Mouse (Mus musculus): ENCODE measurements around the gene Actr3.

The Actr3 gene

DNA sequence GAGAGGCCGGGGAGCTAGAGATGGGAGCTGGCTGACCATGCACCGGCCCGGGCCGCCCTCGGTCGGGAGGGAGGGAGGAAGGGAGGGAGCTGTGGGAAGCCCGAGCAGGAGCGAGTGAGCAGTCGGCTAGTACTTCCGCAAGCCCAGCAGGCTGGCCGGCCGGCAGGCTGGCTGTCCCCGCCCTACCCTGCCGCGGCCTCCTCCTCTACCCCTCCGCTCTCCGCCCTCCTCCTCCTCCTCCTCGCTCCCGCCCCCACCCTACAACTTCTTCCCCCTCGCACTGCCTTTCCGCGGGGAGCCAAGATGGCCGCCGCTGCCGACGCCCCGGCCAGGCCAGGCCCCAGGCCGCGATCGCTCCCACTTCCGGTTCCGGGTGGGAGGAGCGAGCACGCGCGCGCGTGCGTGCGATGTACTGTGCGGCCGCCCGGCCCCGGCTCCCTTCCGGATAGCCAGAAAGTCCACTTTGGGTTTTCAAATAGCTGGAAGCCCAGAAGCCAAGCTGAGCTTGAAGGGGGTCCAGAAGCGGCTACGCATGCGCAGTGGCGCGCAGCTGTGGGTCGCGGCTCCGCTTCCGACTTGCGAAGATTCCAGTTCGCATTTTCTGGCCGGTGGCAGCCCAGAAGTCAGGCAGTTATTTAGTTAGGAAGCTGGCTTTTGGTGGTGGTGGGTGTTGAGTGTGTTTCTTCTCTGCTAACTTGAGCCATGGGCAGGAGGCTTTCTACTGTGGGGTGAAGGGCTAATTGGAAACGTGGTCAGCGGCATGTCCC, at the start of gene Actr3:
Actr3 (minus strand) TSS at position 359 of the 767 bp plus-strand sequence.
- DNase-seq = peak; percentile 100

DNA sequence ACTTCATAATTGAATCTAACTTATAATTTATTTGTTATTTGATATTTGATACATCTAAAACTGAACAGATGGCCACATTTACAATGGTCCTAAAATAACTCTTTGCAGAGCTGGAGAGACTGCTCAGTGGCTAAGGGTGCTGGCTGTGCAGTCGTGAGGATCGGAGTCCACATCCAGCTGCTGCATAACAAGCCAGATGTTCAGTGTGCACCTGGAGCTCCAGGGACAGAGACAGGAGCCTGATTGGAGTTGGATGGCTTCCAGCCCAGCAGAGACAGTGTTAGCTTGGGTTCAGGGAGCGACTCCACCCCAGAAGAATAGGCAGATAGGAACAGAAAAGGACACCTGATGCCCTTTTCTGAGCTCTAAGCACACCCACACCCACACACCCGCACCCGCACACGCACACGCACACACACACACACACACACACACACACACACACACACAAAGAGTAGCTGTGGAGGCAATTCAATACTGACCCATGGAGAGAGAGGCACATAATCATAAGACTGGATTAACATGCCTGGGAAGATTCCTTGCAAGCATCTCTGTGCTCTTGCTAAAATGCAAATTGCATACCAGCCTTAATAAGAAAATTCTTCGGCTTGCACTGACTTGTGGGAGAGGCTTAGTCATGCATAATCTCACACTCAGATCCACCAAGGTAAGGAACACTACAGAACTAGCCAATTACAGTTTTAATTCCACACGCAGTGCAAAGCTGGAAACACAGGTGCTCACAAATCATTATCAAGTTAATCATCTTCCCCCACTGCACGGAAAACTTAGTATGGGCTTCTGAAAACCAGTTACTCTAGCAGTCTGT, 47.1 kb upstream of the Actr3 start:
- no peak for DNase-seq

DNA sequence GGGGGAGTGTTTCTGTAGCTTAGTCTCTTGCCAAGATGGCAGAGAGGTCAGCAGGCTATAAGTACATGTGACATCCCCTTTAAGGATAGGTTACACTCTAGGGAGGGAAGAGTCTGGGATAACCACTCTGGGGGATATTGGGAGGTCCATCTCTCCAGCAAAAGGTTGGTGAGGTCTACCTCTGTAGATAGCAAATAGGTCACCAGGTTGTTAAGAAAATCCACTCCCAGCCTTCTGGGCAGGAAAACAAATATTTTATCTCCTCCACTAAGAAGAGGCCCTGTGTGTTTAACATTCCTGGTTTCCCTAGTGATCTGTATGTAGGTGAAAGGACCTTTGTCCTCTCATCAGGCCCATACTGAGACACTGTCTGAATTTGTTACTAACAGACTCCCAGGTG, 46.3 kb upstream of the Actr3 start:
- DNase-seq = no peak

DNA sequence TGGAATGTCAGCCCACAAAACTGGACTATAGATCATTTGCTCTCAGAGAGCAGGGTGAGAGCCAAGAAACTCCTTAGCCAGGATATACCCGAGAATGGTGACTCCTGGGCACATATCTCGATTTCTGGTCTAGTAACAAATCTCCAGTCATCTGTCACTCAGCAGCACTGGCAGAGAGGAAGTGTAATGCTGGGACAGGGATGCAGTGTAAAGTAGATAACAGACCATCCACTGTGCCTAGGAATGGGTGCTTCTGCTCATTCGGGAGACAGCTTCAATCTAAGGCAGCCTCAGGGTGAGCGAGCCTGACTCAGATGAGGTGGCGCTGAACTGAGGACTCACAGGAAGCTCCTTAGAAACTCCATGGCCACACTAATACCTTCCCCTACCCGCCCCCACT, 43.1 kb upstream of the Actr3 start:
- DNase-seq = no peak

DNA sequence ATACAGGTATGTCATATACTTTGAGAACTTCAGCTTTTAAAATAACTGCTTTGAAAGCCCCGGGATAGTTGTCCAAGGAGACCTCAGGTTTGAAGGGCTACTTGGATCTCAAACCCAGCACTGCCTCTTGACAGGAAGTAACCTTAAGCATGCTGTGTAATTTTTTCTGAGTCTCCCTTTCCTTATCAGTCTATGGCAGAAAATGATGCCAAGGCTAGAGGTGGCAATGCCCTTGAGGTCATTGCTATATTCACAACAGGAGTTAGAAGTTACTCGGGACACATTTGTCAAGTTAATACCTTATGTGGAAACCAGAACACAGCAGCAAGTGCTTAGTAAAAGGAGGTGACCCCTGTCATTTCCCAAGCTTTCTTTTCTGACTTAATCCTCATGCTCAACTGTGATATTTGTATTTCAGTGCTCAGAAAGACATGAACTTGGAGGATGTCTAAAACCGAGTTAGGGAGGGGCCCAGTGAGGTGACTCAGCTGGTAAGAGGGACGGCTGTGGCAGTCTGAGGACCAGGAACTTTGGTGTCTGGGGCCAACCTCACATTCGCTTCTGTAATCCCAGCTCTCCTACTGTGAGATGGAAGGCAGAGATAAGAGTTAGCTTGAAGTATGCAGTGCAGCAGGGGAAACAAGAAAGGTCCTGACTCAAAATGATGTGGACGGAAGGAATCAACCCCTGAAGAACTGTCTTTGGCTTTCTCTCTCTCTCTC, 40.6 kb upstream of the Actr3 start:
- DNase-seq = no peak

DNA sequence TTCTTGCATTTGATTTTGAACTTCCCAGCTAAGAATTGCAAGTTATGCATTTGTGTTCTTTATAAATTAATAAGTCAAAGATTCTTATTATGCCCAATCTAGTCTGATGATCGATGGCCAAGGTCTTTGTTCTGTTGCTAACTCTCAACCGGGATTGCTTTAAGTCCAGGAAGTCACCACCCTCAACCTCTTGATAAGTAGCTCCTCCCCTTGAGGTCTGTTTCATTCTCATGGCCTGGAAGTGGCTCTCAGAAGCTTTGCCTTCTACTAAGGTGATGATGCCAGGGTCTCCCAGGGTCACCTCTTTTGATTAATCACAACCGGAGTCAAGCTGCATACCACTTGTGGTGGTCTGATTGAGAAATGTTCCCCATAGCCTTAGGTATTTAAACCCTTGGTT, 38.3 kb upstream of the Actr3 start:
- no peak for DNase-seq

DNA sequence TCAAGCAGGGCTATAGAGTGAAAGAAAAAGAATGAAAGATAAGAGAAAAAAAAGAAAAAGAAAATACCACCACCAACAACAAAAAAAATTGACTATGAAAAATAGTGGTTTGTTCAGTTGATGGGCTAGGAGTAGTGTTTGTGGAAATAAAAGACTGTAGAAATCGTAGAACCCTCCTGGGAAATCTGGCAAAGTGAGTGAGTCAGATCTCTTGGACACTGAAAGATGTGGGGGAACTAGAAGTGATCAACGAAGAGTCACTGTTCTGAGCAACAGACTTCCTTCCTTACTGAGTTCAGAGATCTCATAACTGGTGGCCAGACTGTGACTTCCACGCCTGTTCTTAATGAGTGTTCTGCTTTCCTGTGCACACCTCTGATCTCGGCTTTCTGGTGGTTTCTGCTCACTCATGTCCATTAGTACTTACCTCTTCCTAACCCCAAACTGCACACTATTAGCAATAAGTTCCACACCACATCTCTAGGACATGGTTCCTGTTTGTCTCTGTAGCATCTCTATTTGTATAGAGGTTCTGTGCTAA, 37.7 kb upstream of the Actr3 start:
- DNase-seq = no peak

DNA sequence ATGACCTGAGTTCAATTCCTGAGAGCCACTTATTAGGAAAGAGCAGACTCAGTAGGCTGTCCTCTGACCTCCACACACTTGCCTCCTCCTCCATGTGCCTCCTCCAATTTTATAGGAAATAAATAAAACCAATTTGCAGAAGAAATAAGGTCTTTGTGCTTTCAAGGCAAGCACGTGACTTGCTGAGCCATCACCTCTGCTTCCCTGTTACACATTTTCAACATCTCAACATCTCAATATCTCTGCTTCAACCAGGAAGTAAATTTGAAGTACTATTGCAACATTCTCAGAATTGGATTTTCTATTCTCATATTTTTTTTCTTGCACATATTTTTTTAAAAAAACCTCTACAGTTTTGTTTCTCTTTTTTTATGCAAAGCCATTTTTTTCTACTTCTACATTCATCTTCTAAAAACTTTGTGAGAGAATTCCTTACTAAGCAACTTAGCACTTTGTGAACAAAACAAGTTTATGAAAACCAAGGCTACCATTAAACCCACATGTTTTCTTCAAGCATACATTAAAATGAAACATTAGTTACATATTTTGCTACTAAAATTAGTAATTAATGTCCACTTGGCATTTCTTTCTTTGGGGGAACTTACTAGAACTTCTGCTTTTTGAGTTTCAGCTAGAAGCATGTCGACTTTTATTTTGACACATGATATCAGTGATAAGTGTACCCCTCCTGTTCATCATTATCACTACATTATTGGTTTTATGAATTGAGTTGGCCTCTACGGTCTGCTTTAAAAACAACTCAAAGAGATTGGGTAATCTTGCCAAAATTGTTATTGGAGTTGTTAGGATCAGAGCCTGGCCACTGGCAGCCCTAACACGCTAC, 35.5 kb upstream of the Actr3 start:
- no peak for DNase-seq

DNA sequence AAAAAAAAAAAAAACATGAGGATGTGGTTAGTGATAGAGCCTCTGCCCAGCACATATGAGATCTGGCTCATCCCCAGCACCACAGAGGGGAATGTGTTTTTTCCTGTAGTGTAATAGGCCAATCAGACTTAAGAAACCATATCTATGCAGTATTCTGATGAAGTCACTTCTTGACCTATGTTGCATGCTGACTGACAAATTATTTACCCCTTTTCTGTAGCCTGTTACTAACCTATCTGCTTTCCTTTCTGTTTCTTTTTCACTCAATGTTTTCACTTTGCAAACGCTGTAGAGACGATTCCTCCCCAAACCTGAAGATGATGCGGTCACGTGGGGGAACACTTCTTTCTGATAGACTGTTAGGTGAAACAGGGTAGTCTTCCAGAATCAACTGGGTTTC, 32.4 kb upstream of the Actr3 start:
- DNase-seq = no peak

DNA sequence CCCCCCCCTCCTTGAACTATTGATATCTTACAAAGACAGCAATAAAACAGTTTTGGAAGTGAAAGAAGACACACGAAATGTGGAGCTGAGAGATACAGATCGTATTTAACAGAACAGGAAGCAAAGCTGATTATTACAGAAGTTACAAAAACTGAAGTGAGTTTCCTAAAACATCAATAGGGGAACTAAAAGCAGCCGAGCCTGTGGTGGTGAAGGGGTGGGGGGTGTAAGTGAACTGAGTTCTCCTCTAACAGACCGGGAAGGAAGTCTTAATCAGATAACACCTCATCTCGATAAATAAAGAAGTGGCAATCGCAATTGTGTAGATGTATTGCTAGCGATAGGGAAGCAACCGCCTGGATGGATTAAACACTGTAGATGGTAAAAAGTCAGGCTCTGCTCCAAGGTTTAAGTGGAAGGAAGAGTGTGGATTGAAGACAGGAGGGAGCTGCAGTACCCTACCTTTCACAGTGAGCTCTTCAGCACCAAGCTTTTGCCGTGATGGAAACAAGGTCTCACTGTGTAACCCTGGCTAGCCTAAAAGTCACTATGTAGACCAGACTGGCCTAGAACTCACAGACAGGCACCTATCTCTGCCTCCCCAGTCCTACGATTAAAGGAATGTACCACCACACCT, 31.2 kb upstream of the Actr3 start:
- DNase-seq = no peak

DNA sequence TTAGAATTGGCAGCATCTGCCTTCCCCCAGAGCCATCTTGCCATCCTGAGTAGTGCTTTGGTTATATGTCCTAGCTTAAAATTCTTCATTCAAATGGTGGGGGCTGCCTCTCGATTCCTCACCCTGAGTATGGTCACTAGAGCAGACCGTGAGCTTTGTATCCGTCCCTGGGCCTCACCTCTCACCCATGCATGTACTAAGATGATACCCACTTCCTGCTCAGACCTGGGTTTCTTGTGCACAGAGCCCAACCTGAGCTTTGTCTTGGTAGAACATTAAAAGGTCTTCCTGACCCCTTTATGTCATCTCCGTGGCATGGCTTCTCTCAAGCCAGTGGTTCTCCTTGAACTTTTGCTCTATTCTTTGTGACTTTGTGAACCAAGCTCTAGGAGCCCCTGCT, 28.5 kb upstream of the Actr3 start:
- DNase-seq = no peak

DNA sequence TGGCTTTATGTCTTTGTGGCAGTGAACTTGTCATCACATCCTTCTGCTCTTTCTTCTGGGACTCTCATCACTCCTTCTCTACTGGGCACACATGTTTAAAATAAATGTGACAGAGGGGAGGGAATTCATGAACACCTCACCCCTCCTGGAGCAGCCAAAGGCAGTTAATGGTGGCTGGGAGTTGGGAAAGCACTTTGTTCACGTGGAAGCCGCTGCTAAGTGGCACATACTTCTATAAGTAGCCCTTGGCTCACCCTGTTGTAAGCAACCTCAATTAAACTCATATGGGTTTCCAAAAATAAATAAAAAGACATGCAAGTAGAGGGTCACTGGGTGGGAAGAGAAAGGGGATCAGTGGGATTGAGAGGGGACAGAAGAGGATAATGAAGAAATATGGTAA, 27.8 kb upstream of the Actr3 start:
- no peak for DNase-seq

DNA sequence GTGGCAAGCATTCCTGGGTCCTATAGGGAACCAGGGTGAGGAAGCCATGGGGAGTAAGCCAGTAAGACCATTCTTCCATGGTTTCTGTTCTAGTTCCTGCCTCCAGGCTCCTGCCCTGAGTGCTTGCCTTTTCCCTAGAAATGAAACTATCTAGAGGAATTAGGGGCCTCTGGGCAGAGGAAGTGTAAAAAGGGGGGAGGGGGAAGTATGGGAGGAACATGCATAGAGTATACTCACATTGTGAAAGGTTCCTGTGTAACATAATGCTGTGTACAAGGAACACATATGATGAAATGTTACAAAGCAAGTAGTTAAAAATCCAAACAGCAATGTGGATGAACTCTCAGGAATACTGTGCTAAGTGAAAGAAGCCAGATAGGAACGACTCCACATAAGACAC, 27.4 kb upstream of the Actr3 start:
- DNase-seq = no peak

DNA sequence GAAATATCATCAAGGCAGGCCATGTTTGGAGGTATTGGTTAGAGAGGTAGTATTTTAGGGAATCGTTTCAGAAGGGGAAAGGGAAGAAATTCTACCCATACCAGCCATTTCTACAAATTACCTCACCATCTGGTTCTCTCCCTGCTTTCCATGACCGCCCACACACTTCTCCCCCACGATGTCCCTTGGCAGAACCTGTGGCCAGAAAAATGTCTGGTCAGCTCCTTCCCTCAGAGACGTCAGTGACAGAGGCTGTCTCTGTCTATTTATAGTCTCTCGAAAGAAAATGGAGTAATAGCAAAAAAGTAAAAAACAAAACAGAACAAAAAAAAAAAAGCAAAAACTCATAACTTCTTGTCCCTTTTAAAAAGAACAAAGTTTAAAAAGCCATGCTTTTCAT, 23.0 kb upstream of the Actr3 start:
- DNase-seq = peak; percentile 53

DNA sequence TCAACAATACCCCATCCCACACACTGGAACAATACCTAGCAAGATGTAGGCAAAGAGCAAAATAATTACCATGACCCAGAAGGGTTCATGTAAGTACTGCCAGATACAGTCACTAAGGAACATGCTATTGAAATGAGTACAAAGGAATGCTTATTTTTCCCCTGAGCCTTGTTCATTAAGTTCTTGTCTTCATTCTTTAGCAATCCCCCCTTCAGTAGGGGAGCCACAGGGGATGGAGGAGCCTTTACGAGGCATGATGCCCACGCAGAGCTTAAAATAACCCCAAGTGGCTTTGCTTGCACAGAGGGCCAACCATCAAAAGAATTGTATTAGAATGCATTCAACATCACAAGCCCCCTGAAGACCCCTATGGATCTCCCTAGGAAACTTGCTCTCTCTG, 19.6 kb upstream of the Actr3 start:
- no peak for DNase-seq

DNA sequence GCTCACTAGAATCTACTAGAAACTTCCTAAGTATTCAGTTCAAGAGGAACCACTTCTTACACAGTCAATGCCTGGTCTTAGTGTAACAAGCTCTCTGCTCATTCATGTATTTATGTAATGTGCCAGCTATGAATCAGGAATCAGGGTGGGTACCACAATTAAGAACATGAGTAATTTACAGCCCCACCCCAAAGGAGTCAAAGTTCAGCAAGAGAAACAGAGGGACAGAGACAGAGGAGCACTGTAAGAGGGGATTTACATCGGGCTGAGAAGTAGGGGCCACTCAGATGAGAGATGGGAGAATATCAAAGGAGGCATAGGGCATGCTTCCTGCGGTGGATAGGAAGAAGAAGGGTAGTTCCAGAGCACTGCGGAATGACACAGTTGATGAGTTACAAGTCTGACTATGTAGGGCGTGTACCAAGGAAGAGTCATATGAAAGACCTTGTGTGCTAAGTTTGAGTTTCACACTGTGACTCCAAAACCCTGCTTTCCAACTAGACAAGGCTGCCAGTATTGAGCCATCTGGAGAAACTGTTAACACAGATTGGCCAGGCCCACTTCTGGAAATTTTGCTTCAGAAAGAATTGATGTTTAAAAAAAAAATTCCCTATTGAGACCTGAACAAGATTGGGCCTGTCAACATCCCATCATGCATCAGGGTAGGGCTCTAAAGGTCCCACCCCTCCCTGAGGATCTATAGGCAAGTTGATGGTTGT, 14.9 kb upstream of the Actr3 start:
- no peak for DNase-seq

DNA sequence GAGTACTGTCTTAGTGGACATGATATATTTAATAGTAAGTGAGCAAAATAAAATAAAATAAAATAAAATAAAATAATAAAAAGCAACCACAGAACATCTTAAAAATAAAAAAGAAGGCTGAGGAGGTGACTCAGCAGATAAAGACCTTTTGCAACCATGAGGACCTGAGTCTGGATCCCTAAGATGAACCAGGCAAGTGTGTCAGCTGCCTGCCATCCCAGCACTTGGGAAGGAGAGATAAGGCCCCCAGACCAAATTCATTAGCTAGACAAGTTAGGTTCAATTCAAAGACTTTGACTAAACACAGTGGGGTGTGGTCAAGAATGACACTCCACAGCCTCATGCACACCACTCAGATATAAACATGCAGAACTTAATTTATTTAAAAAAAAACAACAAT, 12.4 kb upstream of the Actr3 start:
- DNase-seq = no peak

DNA sequence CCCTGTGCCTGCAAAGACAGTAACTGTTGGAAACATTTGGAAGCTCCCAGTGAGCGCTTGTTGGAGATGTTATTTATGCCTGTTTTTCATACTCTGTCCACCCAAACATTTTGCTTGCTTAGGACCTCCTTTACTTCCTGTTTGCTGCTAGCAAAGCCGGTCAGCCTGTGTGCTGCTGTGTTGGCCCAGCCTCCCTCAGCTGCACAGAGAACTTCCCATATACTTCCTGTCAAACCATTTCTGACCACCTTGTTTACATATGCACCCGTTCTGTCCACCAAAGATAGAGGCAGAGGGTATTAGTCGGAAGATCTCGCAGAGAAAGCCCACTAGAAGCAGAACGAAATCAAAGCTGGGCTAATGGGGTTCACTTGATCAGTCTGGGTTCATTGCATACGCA, 6.2 kb upstream of the Actr3 start:
- DNase-seq = no peak

DNA sequence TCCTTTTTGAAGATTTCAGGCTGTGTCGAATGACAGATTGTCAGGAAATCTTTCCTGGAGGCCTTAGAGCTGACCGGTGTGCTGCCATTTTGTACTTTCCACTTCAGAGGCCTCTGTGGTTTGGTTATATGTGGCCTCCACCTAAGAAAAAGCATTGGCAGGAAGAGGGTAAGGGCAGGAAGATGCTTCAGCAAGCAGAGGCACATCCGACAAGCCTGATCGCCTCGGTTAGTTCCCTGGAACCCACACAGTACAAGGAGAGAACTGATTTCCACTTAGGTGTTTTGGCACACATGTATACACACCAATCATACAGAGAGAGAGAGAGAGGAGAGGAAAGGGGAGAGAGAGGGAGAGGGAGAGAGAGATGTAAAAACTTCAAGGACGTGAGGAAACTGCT, 5.7 kb upstream of the Actr3 start:
- DNase-seq = no peak

DNA sequence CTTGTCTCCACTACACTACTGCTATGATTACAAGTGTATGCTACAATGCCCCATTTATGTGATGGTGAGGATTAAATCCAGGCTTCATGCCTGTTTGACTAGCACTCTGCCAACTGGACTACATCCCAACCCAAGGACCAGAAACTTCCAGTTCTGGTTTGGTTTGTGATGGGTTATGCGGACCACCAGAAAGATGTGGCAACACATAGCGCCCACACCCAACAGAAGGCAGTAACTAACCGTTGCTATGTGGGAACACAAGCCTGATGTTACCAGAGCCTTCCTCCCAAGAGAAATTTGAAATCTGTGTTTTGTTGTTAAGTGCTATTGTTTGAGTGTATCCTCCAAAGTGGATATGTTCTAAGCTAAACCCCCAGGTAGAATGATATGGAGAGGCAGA, 4.0 kb upstream of the Actr3 start:
- no peak for DNase-seq

DNA sequence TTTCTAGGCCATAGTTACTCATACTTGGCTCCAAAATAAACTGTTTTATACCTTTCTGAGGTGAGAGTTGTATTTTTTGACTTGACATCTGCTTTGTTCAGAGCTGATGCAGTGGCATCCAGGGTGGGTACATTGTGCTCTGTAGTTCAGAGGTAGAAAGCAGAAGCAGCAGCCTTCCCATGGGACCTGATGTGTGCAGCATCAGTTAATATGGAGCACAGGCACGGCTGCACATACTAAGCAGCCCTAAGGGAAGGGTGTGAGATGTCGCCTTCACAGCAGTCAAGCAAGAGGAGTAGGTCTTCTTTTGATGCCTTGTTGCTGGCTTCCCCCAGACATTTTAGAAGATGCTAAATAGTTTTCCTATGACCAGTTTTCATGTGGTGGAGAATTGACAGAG, 3.3 kb upstream of the Actr3 start:
- DNase-seq = no peak
